Mouse (Mus musculus): Measurements from ENCODE around the gene Slc25a43.
A peak's percentile ranks its signal among the peaks of the same experiment; 100 is the strongest.

The Slc25a43 gene

DNA sequence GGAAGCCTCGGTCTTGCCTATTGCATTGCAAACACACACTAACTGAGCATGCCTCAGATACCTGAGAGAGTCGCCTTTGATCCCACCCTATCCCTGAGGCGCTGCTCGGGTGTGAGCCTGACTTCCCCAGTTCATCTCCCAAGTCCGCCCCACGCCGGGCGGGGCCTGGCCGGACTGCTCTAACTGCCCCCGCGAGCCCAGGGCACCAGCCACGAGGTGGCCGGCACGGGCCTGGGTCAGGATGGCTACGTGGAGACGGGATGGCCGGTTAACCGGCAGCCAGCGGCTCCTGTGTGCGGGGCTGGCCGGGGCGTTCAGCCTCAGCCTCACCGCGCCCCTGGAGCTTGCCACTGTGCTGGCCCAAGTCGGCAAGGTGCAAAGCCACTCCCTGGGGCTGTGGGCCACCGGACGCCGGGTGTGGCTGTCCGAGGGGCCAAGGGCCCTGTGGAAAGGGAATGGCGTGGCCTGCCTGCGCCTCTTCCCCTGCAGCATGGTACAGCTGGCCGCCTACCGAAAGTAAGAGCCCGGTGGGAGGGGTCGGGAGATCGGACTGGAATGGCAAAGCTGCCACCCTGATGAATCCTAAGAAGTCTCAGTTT is at the start of gene Slc25a43:
Slc25a43 (plus strand) TSS at position 157 of the 599 bp plus-strand sequence.
- peak; percentile 13 for DNase-seq

DNA sequence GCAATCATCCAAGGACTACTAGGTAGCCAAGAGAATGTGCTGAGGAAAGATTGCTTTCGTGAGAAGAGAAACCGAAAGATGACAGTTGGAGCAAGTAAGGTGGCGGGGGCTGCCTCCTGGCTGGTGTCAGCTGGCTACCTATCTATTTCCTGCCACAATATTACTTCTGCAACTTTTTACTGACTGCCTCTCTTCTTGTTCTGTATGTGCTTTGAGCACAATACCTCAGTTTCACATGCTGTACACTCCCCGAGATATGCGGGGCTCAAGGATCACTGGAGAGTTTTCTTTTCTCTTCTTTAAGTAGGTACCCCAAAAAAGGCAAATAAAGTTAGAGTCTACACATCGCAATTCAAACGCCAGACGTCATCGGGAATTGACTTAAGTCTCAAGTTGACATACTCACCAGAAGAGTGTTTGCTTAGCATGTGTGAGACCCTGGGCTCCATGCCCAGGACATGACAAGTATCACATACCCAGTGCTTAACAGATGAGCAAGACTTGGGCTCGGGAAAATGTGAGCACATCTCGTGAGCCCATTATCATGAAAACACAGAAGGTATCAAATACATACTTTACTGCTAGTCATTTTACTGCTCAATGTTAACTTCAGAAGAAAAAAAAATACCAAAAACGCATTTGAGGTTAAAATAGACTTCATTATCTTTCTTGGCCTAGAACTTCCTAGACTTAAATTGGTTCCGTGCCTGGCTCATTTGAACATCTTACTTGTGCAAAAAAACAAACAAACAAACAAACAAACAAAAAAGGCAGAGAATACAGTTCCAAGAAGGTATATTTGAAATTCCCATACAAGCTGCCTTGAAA is 3.1 kb upstream of the Slc25a43 start:
- peak; percentile 20 for DNase-seq

DNA sequence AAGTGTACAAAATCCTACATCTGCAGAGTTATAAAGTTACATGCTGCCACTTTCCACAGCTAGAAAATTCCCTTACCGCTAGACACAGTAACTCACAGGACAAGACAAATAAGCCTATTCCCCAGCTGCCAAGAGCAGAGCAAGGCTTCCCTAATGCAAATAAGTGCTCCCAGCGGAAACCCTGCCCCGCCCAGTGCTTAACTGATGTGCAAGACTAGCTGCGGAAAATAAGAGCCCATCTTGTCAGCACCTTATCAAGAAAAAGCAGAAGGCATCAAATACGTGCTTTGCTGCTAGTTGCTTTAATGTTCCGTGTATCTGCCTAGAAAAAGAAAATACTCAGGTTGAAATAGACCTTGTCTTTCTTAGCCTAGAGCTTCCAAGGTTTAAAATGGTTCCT is 2.2 kb upstream of the Slc25a43 start:
- DNase-seq, result no peak

DNA sequence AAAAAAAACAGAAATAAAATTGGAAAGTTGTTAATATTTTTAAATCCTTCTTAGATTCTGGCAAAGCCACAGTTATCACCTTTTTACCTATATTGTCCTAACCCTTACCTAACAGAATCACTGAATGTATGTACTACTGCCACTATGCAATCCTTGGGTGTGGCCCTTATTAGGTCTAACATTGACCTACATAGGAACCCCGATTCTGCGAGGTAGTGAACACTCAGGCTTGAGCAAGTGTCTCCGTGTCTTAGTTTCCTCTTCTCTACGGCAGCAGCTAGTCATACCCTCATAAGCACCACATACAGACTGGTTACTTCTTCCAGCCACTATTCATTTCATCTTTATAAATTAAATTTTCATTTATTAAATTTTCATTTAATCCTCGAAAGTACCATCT is 715 bp upstream of the Slc25a43 start:
- no peak for DNase-seq

DNA sequence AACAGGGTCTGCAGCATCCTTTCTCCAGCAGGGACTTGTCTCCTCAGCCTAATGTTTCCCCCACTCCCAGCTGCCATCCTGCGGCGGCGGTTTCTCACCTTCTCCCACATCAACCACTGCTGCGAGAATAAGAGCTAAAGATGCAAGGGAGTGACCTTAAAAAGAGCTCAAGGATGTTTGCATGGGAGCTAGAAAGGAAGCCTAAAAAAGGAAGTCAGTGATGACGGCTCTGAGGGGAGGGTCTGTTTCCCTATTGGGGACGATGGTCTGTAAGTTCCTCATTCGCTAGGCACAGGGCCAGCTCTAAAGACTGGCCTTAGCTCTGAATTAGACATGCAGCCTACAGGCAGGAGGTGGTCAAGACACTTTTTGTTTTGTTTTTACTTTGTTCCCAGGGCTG is 1.3 kb downstream of the Slc25a43 start:
- DNase-seq, result peak; percentile 72

DNA sequence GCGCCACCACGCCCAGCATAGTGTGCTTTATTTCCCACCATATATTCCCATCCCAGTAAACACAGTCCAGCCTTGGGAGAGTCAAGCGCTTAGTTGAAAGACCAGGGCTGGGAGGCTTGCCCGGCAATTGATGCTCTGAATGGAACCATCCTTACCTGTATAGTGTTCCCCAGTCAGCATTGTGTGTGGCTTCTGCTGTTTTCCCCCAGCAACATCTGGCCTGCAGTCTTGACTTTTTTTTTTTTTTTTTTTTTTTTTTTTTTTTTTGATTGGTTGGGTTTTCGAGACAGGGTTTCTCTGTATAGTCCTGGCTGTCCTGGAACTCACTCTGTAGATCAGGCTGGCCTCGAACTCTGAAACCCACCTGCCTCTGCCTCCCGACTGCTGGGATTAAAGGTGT is 1.9 kb downstream of the Slc25a43 start:
- no peak for DNase-seq

DNA sequence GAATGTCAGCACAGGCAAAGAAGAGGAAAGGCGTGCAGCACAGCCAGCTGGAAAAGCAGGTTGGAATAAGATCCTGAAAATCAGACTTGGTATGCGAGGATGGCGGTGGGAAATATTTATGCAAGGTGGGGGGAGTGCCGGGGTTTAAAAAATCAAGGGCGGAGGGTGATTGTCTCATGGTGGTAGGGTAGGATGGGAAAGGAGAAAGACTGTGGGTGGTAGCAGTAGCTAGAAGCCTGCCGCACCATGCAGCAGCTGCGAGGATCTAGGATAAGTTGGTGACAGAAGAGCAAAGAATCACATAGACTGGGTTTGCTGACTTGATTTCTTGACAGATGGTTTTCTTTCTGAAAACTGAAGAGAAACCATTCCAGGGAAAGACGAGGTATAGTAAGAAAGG is 3.3 kb downstream of the Slc25a43 start:
- no peak for DNase-seq

DNA sequence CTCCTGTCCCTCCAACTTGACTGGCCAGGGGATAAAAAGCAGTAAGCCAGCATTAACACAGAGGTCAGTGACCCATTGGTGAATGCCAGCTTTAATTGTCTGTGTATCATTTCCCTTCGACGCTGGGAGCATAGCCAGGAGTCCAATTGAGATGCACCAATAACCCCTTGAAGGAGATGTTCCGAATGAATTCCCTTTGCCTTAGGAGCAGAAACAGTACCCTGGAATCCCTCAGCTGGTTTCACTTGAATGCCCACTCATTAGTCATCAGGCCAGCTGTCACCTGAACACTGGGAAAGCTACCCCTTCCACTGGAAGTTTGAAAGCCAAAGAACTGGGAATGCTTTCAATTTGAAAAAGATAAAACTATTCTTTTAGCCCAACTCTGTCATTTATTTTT is 5.1 kb downstream of the Slc25a43 start:
- DNase-seq, result no peak

DNA sequence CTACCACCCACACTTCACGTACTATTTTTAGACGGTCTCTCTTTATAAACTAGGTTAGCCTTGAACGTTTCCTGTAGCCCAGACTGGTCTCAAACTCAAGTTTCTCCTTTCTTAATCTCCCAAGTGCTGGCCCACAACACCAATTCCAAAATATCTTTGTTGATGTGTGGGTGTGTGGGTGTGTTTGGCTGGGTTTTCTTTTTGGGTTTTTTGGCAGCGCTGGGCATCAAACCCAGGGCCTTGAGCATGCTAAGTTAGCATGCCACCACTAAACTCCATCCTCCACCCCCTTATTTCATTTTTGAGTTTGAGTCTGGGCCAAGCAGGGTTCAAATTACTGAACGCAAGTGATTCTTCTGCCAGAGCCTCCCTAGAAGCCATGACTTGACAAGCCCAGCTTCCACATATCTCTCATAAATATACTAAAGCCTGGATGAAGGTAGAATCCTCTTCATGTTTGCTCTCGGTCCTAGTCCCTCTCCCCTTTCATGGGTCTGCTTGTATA is 5.9 kb downstream of the Slc25a43 start:
- DNase-seq, result peak; percentile 3

DNA sequence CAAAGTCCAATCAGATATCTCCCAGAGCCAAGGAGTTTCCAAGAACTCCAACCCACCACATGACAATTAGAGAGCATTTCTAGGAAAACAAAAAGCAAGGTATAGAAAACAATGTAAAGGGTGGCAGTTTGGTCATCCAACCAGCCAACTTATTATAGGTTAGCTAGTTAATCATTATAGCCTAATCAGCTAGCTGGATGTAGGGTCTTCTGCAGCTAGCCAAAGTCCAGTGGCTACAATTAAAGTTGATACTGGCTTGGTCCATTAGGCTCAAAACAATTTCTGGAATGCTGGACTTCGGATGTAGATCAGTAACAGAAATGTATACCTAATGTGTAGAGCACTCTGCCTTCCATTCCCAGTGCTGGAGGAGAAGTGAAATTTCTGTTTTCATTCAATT is 7.1 kb downstream of the Slc25a43 start:
- DNase-seq, result no peak

DNA sequence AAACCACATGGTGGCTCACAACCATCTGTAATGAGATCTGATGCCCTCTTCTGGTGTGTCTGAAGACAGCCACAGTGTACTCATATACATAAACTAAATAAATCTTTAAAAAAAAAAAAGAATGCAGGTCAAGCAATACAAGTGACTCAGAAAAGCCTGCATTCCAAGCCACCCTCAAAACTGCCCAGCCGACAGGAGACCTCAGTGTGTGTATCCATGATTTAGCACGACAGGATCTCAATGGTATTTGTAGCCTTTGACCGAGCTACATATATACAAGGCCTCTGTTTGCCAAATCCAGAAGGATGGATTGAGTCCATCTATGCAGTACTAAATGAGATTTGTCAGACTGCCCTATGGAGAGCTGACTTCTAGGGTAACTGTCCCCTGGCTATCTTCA is 9.1 kb downstream of the Slc25a43 start:
- no peak for DNase-seq

DNA sequence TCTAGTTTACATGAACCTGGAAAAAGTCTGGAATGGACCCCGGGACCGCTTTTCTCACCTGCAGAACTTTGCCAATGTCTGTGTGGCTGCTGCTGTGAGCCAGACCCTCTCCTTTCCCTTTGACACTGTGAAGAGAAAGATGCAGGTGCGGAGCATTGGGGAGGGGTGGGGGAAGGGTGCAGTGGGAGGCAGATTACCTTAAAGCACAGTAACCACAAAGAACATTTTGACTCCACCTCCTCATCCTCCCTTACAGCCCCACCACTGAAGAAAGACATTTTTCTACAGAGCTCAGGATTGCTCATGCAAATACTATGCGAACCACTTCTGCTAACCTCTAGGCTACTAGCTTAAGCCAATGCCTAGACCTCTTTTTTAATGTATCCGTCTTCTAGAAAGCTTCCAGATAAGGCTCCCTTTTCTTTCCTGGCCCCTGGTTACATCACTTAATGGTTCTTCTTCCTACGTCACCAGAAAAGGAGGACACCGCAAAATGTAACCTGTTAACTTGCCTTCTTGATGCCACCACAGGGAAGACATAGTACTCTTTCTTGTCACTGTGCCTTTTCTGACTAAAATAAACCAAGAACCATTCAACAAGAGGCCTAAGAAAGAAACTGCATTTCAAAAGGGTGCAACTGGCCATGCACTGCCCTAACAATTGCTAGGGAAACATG is 14.5 kb downstream of the Slc25a43 start:
- no peak for DNase-seq

DNA sequence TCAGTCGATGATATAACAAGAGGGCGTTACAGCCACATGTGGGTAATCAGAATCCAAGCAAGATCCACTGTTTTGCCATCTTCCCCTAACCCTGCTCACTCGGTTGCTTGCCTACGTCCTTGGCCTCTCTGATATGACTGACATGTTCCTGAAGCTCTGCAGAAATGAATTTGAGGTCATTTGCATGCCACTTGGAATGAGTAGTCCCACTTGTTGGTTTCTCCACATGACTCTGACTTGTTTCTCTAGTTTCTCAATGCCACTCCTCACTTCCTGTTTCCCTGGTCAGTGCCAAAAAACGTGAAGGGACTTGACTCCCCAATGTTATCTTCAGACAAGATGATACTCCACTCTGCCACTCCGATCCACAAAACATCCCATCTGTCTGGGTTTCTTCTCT is 15.1 kb downstream of the Slc25a43 start:
- DNase-seq, result no peak

DNA sequence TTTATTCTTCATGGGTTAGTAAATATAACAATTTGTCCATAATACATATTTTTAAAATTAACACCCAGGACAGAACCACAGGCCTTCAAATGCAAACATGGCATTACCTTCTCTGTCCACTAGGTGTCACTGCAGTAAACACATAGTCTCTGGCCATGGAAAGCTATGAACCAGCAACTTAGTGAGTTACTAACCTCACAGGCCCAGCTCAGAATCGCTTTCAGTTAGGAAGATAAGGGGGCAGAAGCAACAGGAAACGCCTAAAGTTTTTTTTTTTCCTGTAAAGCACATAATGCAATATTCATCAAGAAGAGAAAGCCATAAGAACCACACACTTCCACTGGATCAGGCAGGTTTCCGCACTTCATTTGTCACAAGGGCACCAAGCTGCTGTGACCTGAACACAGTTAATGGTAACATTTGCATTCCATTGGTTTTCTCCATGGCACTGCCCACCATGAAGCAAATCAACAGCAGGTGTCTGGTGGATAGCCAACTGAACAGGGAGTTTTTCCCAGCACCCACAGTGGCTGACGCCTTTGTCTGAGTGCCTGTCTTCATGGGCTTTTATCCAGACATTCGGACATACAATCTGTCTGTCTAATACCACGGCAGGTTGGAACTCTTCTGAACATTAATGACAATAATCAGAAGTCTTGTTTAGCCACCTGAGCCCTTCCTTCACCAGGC is 17.6 kb downstream of the Slc25a43 start:
- DNase-seq, result peak; percentile 67

DNA sequence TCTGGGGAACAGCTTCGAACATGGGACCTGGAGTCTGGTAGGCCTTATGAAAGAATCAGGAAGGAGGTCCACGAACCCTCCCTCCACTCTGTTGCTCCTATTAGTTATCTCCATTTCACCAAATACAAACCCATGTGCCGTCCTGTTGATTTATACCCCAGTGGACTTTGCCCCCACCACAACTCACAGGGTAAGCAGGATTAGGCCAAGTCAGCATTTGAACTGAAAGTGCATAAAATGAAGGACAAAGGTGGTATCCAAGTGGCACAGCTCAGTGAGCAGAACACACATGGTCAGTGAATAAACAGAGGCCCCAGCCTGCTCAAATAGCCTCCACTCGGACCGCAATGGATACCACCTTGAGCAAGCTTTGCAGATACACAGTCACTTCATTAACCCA is 18.8 kb downstream of the Slc25a43 start:
- no peak for DNase-seq

DNA sequence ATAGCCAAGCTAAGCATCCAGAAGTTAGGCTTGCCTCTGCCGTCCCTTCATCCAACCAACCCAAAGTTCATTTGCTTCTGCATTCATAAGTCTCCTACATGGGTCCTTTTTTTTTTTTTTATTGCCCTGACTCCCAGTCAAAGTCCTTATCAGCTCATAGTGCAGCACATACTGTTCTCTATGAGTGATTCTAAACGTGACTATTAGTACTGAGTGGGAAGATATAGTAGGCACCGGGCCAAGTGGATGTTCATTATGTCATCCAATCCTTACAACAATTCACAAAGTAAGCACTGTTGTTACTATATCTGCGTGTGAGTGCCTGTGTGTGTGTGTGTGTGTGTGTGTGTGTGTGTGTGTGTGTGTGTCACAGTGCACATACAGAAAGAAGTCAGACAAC is 19.4 kb downstream of the Slc25a43 start:
- no peak for DNase-seq

DNA sequence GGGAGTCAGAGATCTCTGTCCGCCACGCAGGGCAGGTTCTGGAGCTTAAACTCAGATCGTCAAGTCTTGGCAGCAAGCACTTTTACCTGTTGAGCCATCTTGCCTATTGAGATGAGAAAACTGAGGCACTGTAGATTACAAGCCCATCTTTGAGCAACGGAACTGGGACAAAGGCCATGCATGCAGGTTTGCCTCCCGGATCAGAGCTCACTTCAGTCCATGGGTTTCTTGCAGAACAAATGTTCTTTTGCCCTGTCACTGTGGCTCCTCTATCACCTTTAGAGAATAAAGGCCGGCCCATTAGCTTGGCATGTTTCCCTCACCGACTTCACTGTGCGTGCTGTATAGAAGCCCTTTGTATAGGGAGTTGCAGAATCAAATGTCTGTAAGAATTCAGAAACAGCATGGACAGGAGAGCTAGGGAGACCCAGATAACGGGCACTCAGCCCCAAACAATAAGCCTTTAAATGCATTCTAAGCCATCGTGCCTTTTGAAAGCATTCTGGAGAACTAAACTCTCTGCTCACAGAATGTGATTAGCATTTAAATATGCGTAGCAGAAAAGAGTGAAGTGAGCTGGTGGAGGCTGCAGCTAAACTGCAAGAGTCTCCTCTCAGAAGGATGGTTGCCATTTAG is 20.0 kb downstream of the Slc25a43 start:
- no peak for DNase-seq

DNA sequence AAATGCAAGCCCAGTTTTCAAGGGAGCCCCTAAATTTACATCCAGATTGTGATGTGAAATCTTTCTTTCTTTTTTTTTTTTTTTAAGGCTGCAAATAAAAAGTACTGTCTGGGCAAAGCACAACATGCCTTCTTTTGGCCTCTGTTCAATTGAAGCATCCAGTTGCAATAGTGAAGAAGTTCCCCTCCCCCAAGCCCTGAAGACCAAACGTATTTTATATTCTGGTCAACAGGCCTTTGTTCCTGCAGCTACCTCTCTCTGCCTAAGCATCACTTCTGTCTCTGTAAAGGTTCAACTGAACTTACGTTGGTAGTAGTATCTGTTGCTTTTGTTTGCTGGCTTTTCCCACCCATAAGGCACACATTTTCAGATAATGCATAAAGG is 20.5 kb downstream of the Slc25a43 start:
- DNase-seq, result no peak

DNA sequence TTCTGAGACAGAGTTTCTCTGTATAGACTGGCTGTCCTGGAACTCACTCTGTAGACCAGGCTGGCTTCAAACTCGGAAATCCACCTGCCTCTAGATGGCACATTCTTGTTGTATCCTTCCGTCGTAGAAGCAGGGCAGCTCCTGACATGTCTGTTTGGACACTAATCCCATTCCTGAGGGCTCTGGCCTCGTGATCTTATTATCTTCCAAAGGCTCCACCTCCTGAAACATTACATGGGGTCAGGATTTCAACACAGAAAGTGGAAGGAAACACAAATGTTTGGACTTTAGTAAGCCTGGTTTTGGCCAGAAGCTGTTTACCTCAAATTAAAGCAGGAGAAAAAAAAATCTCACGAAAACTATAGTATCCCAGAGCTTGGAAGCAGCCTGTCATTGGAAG is 23.9 kb downstream of the Slc25a43 start:
- no peak for DNase-seq

DNA sequence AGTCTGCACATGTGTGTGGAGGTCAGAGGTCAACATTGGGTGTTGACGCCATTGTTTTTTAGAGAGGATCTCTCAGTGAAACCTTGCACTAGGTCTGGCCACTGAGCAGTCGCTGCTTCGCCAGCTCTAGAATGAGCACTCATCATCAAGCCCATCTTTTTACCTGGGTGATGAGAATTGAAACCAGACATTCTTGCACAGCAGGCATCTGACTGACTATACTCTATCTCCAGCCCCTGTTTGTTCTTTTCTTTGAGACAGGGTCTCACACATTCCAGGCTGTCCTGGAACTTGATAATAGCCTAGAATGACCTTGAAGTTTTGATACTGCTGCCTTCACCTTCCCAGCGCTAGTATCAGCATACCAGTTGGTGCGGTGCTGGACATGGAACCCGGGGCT is 29.1 kb downstream of the Slc25a43 start:
- DNase-seq, result no peak

DNA sequence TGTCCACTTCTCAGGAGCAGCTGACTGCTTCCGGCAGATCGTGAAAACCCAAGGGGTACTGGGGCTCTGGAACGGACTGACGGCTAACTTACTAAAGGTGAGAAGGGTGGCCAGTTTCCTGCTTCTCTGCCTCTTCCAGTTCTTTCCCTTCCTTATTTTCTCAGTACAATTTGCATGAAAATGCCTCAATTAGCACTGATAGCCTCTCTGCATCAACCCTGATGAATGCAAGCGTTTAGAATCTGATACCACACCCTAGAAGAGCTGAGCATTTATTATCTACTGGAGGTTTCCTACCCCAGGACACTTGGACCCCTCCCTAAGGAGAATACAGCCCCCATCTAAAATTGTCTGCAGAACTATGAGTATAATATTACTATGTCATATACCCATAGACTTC is 32.1 kb downstream of the Slc25a43 start:
- DNase-seq, result no peak

DNA sequence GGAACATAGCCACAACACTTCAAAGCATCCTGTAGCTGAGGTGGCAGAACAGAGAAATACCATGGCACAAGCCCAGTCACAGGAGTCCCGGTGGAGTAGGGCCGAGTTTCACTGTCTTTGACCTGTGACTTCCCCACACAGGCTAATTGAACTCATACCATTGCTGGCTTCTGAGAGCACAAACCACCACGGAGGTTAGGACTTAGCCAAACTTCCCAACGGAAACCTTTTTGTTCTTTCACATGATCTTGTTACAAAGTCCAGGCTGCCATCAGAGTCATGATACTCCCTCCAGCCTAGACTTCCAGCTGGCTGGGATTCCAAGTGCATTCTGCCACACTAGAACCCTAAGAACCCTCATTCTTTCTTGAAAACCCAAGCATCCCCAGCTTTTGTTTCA is 34.2 kb downstream of the Slc25a43 start:
- no peak for DNase-seq

DNA sequence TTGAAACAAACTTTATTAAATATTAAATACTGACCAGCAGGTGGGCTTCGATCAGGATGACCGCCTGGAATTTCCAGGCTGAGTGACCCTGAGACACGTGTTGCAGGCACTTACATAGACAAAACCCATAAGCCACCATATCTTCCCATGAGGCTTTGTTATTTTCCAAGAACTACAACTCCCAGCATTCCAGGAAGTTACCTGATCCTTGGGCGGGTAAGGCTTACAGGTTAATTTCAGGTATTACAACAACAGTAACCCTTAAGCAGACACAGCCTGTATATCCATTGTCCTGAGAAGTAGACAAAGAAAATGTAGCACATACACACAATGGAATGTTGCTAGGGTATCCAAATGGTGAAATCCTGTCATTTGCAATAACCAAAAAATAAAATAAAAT is 45.9 kb downstream of the Slc25a43 start:
- DNase-seq, result no peak
